Mouse (Mus musculus): ENCODE measurements around the gene Defb45. TPM values are rescaled to one million over a fixed set of nuclear protein-coding genes. Genes with fewer than 3 reads are reported as not detected.

The Defb45 gene
- polyA plus RNA-seq, 1 experiment from 2014 or later: not detected

- Histone ChIP-seq H3K36me3 (ENCODE audit: control insufficient read depth, insufficient read depth, low read length) (no peaks in the 10 kb centered on the region), H3K9me3 (replicated peaks; ENCODE audit: control insufficient read depth, low read length, poor library complexity, severe bottlenecking) (no peaks in the 10 kb centered on the region), H3K27ac (ENCODE audit: low read length) (no peak overlapping the region), H3K9ac (ENCODE audit: low read depth, low read length) (no peak overlapping the region), H3K4me1 (ENCODE audit: control insufficient read depth, insufficient read depth, low read length) (peaks cover 13% of the 10 kb centered on the region; the same call in 1 of the 2 replicates), H3K27me3 (ENCODE audit: control insufficient read depth, insufficient read depth, low read depth, low read length) (peaks cover 22% of the 10 kb centered on the region), H3K4me3 (ENCODE audit: low read depth, low read length) (no peak overlapping the region), H3K4me2 (ENCODE audit: low read length) (no peak overlapping the region)
- ATAC-seq: no peak
- WGBS: 72% methylated on average over 3 of the region's 3 CpGs
Measured at GRCm38 (mm10) chr2:152629239-152629638, 30.0 kb upstream of the Defb45 start.

- no peak for ATAC-seq
- Histone ChIP-seq H3K27me3 (ENCODE audit: control insufficient read depth, insufficient read depth, low read depth, low read length) (peaks cover 22% of the 10 kb centered on the region), H3K36me3 (ENCODE audit: control insufficient read depth, insufficient read depth, low read length) (no peaks in the 10 kb centered on the region), H3K4me2 (ENCODE audit: low read length) (no peak overlapping the region), H3K27ac (ENCODE audit: low read length) (no peak overlapping the region), H3K9ac (ENCODE audit: low read depth, low read length) (no peak overlapping the region), H3K4me1 (ENCODE audit: control insufficient read depth, insufficient read depth, low read length) (peaks cover 11% of the 10 kb centered on the region; the same call in 1 of the 2 replicates), H3K4me3 (ENCODE audit: low read depth, low read length) (no peak overlapping the region), H3K9me3 (replicated peaks; ENCODE audit: control insufficient read depth, low read length, poor library complexity, severe bottlenecking) (no peaks in the 10 kb centered on the region)
- 47% methylated on average over 17 of the region's 17 CpGs for WGBS
Measured at GRCm38 (mm10) chr2:152628066-152628465, 28.9 kb upstream of the Defb45 start.

GRCm38 (mm10) chr2:152626774-152627591 is 27.8 kb upstream of the Defb45 start, which contains the start of gene Rem1:
Gene Rem1, plus strand, starts transcription at chr2:152626951.
- Histone ChIP-seq H3K4me3 (ENCODE audit: low read depth, low read length) (peak within 1 kb of the TSS; percentile 27), H3K9ac (ENCODE audit: low read depth, low read length) (peak within 1 kb of the TSS; percentile 21), H3K36me3 (ENCODE audit: control insufficient read depth, insufficient read depth, low read length) (no peaks in the 10 kb centered on the region), H3K4me1 (ENCODE audit: control insufficient read depth, insufficient read depth, low read length) (peaks cover 11% of the 10 kb centered on the region; the same call in 1 of the 2 replicates), H3K27me3 (ENCODE audit: control insufficient read depth, insufficient read depth, low read depth, low read length) (peaks cover 22% of the 10 kb centered on the region), H3K9me3 (replicated peaks; ENCODE audit: control insufficient read depth, low read length, poor library complexity, severe bottlenecking) (no peaks in the 10 kb centered on the region), H3K27ac (ENCODE audit: low read length) (no peak within 1 kb of the TSS), H3K4me2 (ENCODE audit: low read length) (peak within 1 kb of the TSS; percentile 56)
- WGBS: 1% methylated on average over 59 of the region's 59 CpGs
- 0 out of 2 replicates have a peak, but pooled peaks have one; percentile 33 for ATAC-seq

GRCm38 (mm10) chr2:152625256-152625655 is 26.1 kb upstream of the Defb45 start:
- Histone ChIP-seq H3K4me2 (ENCODE audit: low read length) (no peak overlapping the region), H3K9ac (ENCODE audit: low read depth, low read length) (no peak overlapping the region), H3K27ac (ENCODE audit: low read length) (no peak overlapping the region), H3K4me3 (ENCODE audit: low read depth, low read length) (no peak overlapping the region), H3K27me3 (ENCODE audit: control insufficient read depth, insufficient read depth, low read depth, low read length) (peaks cover 22% of the 10 kb centered on the region), H3K9me3 (replicated peaks; ENCODE audit: control insufficient read depth, low read length, poor library complexity, severe bottlenecking) (no peaks in the 10 kb centered on the region), H3K36me3 (ENCODE audit: control insufficient read depth, insufficient read depth, low read length) (no peaks in the 10 kb centered on the region), H3K4me1 (ENCODE audit: control insufficient read depth, insufficient read depth, low read length) (peaks cover 11% of the 10 kb centered on the region; the same call in 1 of the 2 replicates)
- peak; percentile 62 for ATAC-seq
- WGBS: 5% methylated on average over 1 of the region's 1 CpGs

- Histone ChIP-seq H3K4me3 (ENCODE audit: low read depth, low read length) (no peak overlapping the region), H3K27ac (ENCODE audit: low read length) (no peak overlapping the region), H3K9me3 (replicated peaks; ENCODE audit: control insufficient read depth, low read length, poor library complexity, severe bottlenecking) (no peaks in the 10 kb centered on the region), H3K4me2 (ENCODE audit: low read length) (no peak overlapping the region), H3K36me3 (ENCODE audit: control insufficient read depth, insufficient read depth, low read length) (no peaks in the 10 kb centered on the region), H3K9ac (ENCODE audit: low read depth, low read length) (no peak overlapping the region), H3K27me3 (ENCODE audit: control insufficient read depth, insufficient read depth, low read depth, low read length) (peaks cover 22% of the 10 kb centered on the region), H3K4me1 (ENCODE audit: control insufficient read depth, insufficient read depth, low read length) (peaks cover 11% of the 10 kb centered on the region; the same call in 1 of the 2 replicates)
- 87% methylated on average over 2 of the region's 2 CpGs for WGBS
- no peak for ATAC-seq
Measured at GRCm38 (mm10) chr2:152624566-152624965, 25.4 kb upstream of the Defb45 start.

GRCm38 (mm10) chr2:152622953-152623352 is 23.8 kb upstream of the Defb45 start, which contains the start of gene Defb25:
Gene Defb25, minus strand, starts transcription at chr2:152623053.
- peaks cover 11% of the 10 kb centered on the region; the same call in 1 of the 2 replicates for H3K4me1 ChIP-seq (ENCODE audit: control insufficient read depth, insufficient read depth, low read length)
- no peaks in the 10 kb centered on the region for H3K36me3 ChIP-seq (ENCODE audit: control insufficient read depth, insufficient read depth, low read length)
- no peak within 1 kb of the TSS for H3K27ac ChIP-seq (ENCODE audit: low read length)
- no peak within 1 kb of the TSS for H3K4me2 ChIP-seq (ENCODE audit: low read length)
- H3K4me3 ChIP-seq (ENCODE audit: low read depth, low read length): no peak within 1 kb of the TSS
- H3K9me3 ChIP-seq (replicated peaks; ENCODE audit: control insufficient read depth, low read length, poor library complexity, severe bottlenecking): no peaks in the 10 kb centered on the region
- no peak within 1 kb of the TSS for H3K9ac ChIP-seq (ENCODE audit: low read depth, low read length)
- WGBS: 83% methylated on average over 7 of the region's 7 CpGs
- ATAC-seq: no peak
- peaks cover 13% of the 10 kb centered on the region for H3K27me3 ChIP-seq (ENCODE audit: control insufficient read depth, insufficient read depth, low read depth, low read length)

GRCm38 (mm10) chr2:152622151-152622550 is 23.0 kb upstream of the Defb45 start:
- 91% methylated on average over 13 of the region's 13 CpGs for WGBS
- H3K9ac ChIP-seq (ENCODE audit: low read depth, low read length): no peak overlapping the region
- peaks cover 9% of the 10 kb centered on the region for H3K27me3 ChIP-seq (ENCODE audit: control insufficient read depth, insufficient read depth, low read depth, low read length)
- H3K4me2 ChIP-seq (ENCODE audit: low read length): no peak overlapping the region
- no peaks in the 10 kb centered on the region for H3K36me3 ChIP-seq (ENCODE audit: control insufficient read depth, insufficient read depth, low read length)
- ATAC-seq: no peak
- no peak overlapping the region for H3K27ac ChIP-seq (ENCODE audit: low read length)
- no peaks in the 10 kb centered on the region for H3K9me3 ChIP-seq (replicated peaks; ENCODE audit: control insufficient read depth, low read length, poor library complexity, severe bottlenecking)
- peaks cover 10% of the 10 kb centered on the region; the same call in 1 of the 2 replicates for H3K4me1 ChIP-seq (ENCODE audit: control insufficient read depth, insufficient read depth, low read length)
- H3K4me3 ChIP-seq (ENCODE audit: low read depth, low read length): no peak overlapping the region

- Histone ChIP-seq H3K4me2 (ENCODE audit: low read length) (no peak overlapping the region), H3K9ac (ENCODE audit: low read depth, low read length) (no peak overlapping the region), H3K4me3 (ENCODE audit: low read depth, low read length) (no peak overlapping the region), H3K9me3 (replicated peaks; ENCODE audit: control insufficient read depth, low read length, poor library complexity, severe bottlenecking) (no peaks in the 10 kb centered on the region), H3K27me3 (ENCODE audit: control insufficient read depth, insufficient read depth, low read depth, low read length) (no peaks in the 10 kb centered on the region), H3K27ac (ENCODE audit: low read length) (no peak overlapping the region), H3K36me3 (ENCODE audit: control insufficient read depth, insufficient read depth, low read length) (no peaks in the 10 kb centered on the region), H3K4me1 (ENCODE audit: control insufficient read depth, insufficient read depth, low read length) (peaks cover 3% of the 10 kb centered on the region; the same call in 1 of the 2 replicates)
- WGBS: 78% methylated on average over 9 of the region's 9 CpGs
- no peak for ATAC-seq
Measured at GRCm38 (mm10) chr2:152620367-152621134, 21.4 kb upstream of the Defb45 start.
